Comparison of ENCODE assay signal across 8 mouse cellular contexts in the genomic region with DNA sequence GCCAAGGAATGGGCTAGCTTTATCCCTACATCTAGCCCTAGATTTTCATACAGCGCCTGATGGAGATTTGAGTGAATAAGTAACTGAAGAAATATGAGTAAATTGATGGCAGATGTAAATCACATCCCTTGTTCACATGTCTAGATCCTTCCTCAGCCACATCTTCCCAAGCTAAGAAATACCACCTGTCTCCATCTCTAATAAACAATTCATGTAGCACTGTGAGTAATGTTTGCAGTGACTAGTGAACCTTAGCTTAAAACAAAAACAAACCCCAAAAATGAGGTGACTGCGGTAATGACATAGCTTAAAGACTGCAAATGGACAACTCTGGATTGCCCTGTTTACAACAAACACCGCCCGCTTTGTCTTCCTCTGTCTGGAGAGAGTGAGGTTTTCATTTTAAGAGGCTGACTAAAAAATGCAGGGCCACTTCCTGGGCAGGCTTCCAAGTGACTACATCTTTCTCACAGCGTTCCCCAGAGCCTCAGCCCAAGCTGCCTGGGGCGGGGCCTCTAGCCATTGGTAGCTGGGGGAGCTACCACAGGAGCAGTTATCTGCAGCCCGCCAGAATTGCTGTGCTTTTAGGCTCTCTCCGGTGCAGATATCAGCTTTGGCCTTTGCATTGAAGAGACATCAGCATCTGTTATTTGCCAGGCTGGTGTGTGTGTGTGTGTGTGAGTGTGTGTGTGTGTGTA. TPM values are rescaled to one million over a fixed set of nuclear protein-coding genes. Genes with fewer than 3 reads are reported as not detected.
DNase-seq lines count a peak whose midpoint lies in the region; TF ChIP-seq lines count a peak whose summit lies in the region.

No protein-coding gene starts in this region.

- H3K36me3 ChIP-seq in kidney, adult 2 months (ENCODE audit: control insufficient read depth, insufficient read depth, low read length), result no peaks in the 10 kb centered on the region
- no peaks in the 10 kb centered on the region for H3K36me3 ChIP-seq in hindbrain, embryonic 10.5 days
- peaks cover 27% of the 10 kb centered on the region for H3K36me3 ChIP-seq in megakaryocyte, embryonic 14.5 days (replicated peaks; ENCODE audit: low read length)

- no peaks in the 10 kb centered on the region for H3K4me1 ChIP-seq in kidney, adult 2 months (ENCODE audit: control insufficient read depth, insufficient read depth, low read length)
- no peaks in the 10 kb centered on the region for H3K4me1 ChIP-seq in hindbrain, embryonic 10.5 days (replicated peaks)
- peaks cover 68% of the 10 kb centered on the region for H3K4me1 ChIP-seq in megakaryocyte, embryonic 14.5 days

- no peak overlapping the region for H3K4me3 ChIP-seq in kidney, adult 2 months (ENCODE audit: insufficient read depth, low read depth, low read length)
- no peak overlapping the region for H3K4me3 ChIP-seq in hindbrain, embryonic 10.5 days
- peak overlapping the region; percentile 83 for H3K4me3 ChIP-seq in megakaryocyte, embryonic 14.5 days (replicated peaks)

- H3K27ac ChIP-seq in kidney, adult 2 months (ENCODE audit: insufficient read depth, low read depth, low read length), result no peak overlapping the region
- no peak overlapping the region for H3K27ac ChIP-seq in hindbrain, embryonic 10.5 days

- 29% methylated on average over 8 of the region's 8 CpGs for WGBS in kidney, adult 2 months
- 59% methylated on average over 8 of the region's 8 CpGs for WGBS in hindbrain, embryonic 10.5 days

- peak; percentile 18 for DNase-seq in kidney, adult 2 months
- DNase-seq in kidney, adult 18-20 months, result no peak
- peak; percentile 47 for DNase-seq in cerebellum, adult 8-10 months
- peak; percentile 8 to 11 for DNase-seq in frontal cortex, postnatal 14 days (ENCODE audit: low spot score in 2 of 2)
- DNase-seq in hindbrain, embryonic 10.5 days (ENCODE audit: low spot score), result peak; percentile 11
- DNase-seq in left cerebral cortex, adult 11 months (ENCODE audit: low spot score), result peak; percentile 21
- DNase-seq in spleen, adult 12 weeks (ENCODE audit: low spot score), result peak; percentile 64

- no peak for TF ChIP-seq CTCF in kidney, adult 2 months (conservative IDR thresholded peaks at IDR 0.05; ENCODE audit: insufficient read depth, insufficient read length, low read depth, low read length)

- TF ChIP-seq POLR2A in kidney, adult 2 months (IDR thresholded peaks at IDR 0.05; ENCODE audit: low read depth, low read length), result no peak

- H3K27me3 ChIP-seq in kidney, adult 2 months (replicated peaks; ENCODE audit: control insufficient read depth, insufficient read depth, low read length), result no peaks in the 10 kb centered on the region
- peaks cover 6% of the 10 kb centered on the region; the same call in 1 of the 2 replicates for H3K27me3 ChIP-seq in hindbrain, embryonic 10.5 days (ENCODE audit: insufficient read depth, poor library complexity, severe bottlenecking)
- peaks cover 2% of the 10 kb centered on the region for H3K27me3 ChIP-seq in megakaryocyte, embryonic 14.5 days (replicated peaks)

- H3K9me3 ChIP-seq in hindbrain, embryonic 10.5 days, result no peaks in the 10 kb centered on the region
- H3K9me3 ChIP-seq in megakaryocyte, embryonic 14.5 days, result no peaks in the 10 kb centered on the region

RNA-seq across cellular contexts. Expression of gene Pcyt1b, which starts 46.0 kb away (rescaled TPM):
- 0.05 and 0.11 TPM in 2 replicates for polyA plus RNA-seq in kidney, adult 2 months (2012; rRNA removed)
- 5.7 and 9.2 TPM in 2 replicates for polyA plus RNA-seq in hindbrain, embryonic 10.5 days (2016; fragmentation: Nextera tagmentation; extraction: Ambion mirVana)
- 8.9 and 14.8 TPM in 2 replicates for polyA plus RNA-seq in megakaryocyte, embryonic 14.5 days (2012; ENCODE audit: insufficient read depth, low replicate concordance)
